Mouse (Mus musculus) heart, embryonic 11.5 days (tissue): ENCODE data around the gene Clptm1. TPM values are rescaled to one million over a fixed set of nuclear protein-coding genes. Genes with fewer than 3 reads are reported as not detected.

ENCODE experiments used
- ATAC-seq: fragments of 200-750 bp; cut with Nextera tagmentation; replicated peaks from 2 replicates; pipeline ENCODE4 v1.8.0; 2017; ENCODE audit warnings: moderate library complexity; ENCODE audit not compliant: insufficient number of reproducible peaks, low FRiP score, low TSS enrichment
- H3K27ac ChIP-seq: fragments of 300-500 bp; sonication (generic); 2 replicates; pipeline ENCODE4 v1.5.1; 2014; ENCODE audit warnings: mild to moderate bottlenecking, low read depth, low read length
- H3K27me3 ChIP-seq: fragments of 300-500 bp; sonication (generic); 2 replicates; pipeline ENCODE4 v1.6.1; 2014; ENCODE audit warnings: mild to moderate bottlenecking, low read length, mixed read lengths; ENCODE audit not compliant: control insufficient read depth, insufficient read depth
- H3K36me3 ChIP-seq: fragments of 300-500 bp; sonication (generic); 2 replicates; pipeline ENCODE4 v1.6.1; 2014; ENCODE audit warnings: mild to moderate bottlenecking, low read length, moderate library complexity, mixed read lengths; ENCODE audit not compliant: control insufficient read depth, insufficient read depth
- H3K4me1 ChIP-seq: fragments of 300-500 bp; sonication (generic); 2 replicates; pipeline ENCODE4 v1.6.1; 2014; ENCODE audit warnings: low read length; ENCODE audit not compliant: control insufficient read depth, insufficient read depth
- H3K4me2 ChIP-seq: fragments of 300-500 bp; sonication (generic); 2 replicates; pipeline ENCODE4 v1.6.1; 2014; ENCODE audit warnings: mild to moderate bottlenecking, moderate library complexity
- H3K4me3 ChIP-seq: fragments of 300-500 bp; sonication (generic); 2 replicates; pipeline ENCODE4 v1.5.1; 2014; ENCODE audit warnings: low read depth, low read length
- H3K9ac ChIP-seq: fragments of 300-500 bp; sonication (generic); 2 replicates; pipeline ENCODE4 v1.6.1; 2014; ENCODE audit warnings: mild to moderate bottlenecking, low read depth, low read length, moderate library complexity
- H3K9me3 ChIP-seq: fragments of 300-500 bp; sonication (generic); replicated peaks from 2 replicates; pipeline ENCODE4 v1.6.1; 2016; ENCODE audit warnings: low read length; ENCODE audit not compliant: control insufficient read depth
- WGBS: fragments of 180-500 bp; shearing (Covaris S2); extraction: QIAGEN DNeasy Blood & Tissue Kit; methylation state at CpG from one replicate; pipeline ENCODE4 v1.1.7; 2014; ENCODE audit not compliant: insufficient replicate concordance; 5-methylcytosine and 5-hydroxymethylcytosine counted together
- polyA plus RNA-seq: library from polyadenylated mRNA; unstranded; fragments of >200 nt; fragmentation: Nextera tagmentation; extraction: Ambion mirVana; gene quantifications from 2 replicates; pipeline ENCODE4 v1.2.1, GENCODE M21; 2014

Clptm1 gene
- polyA plus RNA-seq, 1 experiment from 2014 or later, result 86.8 TPM

- Histone ChIP-seq H3K36me3 (peaks cover 50% of the 10 kb centered on the region), H3K27ac (0 out of 2 replicates have a peak overlapping the region, but pooled peaks have one; percentile 6), H3K9ac (no peak overlapping the region), H3K9me3 (no peaks in the 10 kb centered on the region), H3K27me3 (no peaks in the 10 kb centered on the region), H3K4me1 (peaks cover 2% of the 10 kb centered on the region; the same call in 1 of the 2 replicates), H3K4me2 (no peak overlapping the region), H3K4me3 (no peak overlapping the region)
- ATAC-seq, result no peak
Measured at GRCm38 (mm10) chr7:19632720-19633119, 32.1 kb downstream of the Clptm1 start.

GRCm38 (mm10) chr7:19632275-19632674 is 32.6 kb downstream of the Clptm1 start:
- no peak for ATAC-seq
- Histone ChIP-seq H3K9me3 (no peaks in the 10 kb centered on the region), H3K9ac (no peak overlapping the region), H3K27me3 (no peaks in the 10 kb centered on the region), H3K4me1 (peaks cover 2% of the 10 kb centered on the region; the same call in 1 of the 2 replicates), H3K4me3 (no peak overlapping the region), H3K27ac (no peak overlapping the region), H3K36me3 (peaks cover 46% of the 10 kb centered on the region), H3K4me2 (no peak overlapping the region)

- Histone ChIP-seq H3K4me3 (peak within 1 kb of the TSS; percentile 69), H3K9me3 (no peaks in the 10 kb centered on the region), H3K4me2 (peak within 1 kb of the TSS; percentile 92), H3K36me3 (peaks cover 17% of the 10 kb centered on the region), H3K27ac (peak within 1 kb of the TSS; percentile 68), H3K9ac (peak within 1 kb of the TSS; percentile 62), H3K4me1 (peaks cover 2% of the 10 kb centered on the region; the same call in 1 of the 2 replicates), H3K27me3 (no peaks in the 10 kb centered on the region)
- WGBS, result under 1% methylated on average over 37 of the region's 41 CpGs
- peak; percentile 74 for ATAC-seq
Measured at GRCm38 (mm10) chr7:19629361-19629734, 35.5 kb downstream of the Clptm1 start, which contains the start of gene Relb. Gene Relb (minus strand): TSS chr7:19629438.

- Histone ChIP-seq H3K4me3 (peak overlapping the region; percentile 69), H3K4me1 (peaks cover 2% of the 10 kb centered on the region; the same call in 1 of the 2 replicates), H3K27me3 (no peaks in the 10 kb centered on the region), H3K36me3 (peaks cover 12% of the 10 kb centered on the region), H3K9me3 (no peaks in the 10 kb centered on the region), H3K27ac (peak overlapping the region; percentile 68), H3K9ac (peak overlapping the region; percentile 62), H3K4me2 (peak overlapping the region; percentile 92)
- 1% methylated on average over 57 of the region's 57 CpGs for WGBS
- peak; percentile 83 for ATAC-seq
Measured at GRCm38 (mm10) chr7:19628536-19629360, 36.1 kb downstream of the Clptm1 start.

DNA sequence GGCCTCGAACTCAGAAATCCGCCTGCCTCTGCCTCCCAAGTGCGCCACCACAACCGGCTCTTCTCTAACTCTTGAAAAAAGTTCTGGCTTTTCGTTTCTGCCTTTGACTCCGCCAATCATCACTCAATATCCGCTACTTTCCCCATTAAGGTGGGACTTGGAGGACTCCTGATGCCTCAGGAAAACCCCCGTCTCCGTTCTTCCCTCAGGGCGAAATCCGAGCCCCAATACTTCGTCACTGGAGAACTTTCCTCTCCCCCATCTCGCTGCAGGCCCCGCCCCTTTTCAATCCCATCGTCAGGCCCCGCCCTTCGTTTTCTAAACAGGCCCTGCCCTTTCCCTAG is 36.7 kb downstream of the Clptm1 start:
- no peak for ATAC-seq
- Histone ChIP-seq H3K9ac (no peak overlapping the region), H3K4me3 (peak overlapping the region; percentile 69), H3K27me3 (no peaks in the 10 kb centered on the region), H3K4me1 (peaks cover 2% of the 10 kb centered on the region; the same call in 1 of the 2 replicates), H3K9me3 (no peaks in the 10 kb centered on the region), H3K4me2 (peak overlapping the region; percentile 92), H3K36me3 (peaks cover 7% of the 10 kb centered on the region; the same call in 1 of the 2 replicates), H3K27ac (peak overlapping the region; percentile 68)
- WGBS, result 10% methylated on average over 17 of the region's 17 CpGs

DNA sequence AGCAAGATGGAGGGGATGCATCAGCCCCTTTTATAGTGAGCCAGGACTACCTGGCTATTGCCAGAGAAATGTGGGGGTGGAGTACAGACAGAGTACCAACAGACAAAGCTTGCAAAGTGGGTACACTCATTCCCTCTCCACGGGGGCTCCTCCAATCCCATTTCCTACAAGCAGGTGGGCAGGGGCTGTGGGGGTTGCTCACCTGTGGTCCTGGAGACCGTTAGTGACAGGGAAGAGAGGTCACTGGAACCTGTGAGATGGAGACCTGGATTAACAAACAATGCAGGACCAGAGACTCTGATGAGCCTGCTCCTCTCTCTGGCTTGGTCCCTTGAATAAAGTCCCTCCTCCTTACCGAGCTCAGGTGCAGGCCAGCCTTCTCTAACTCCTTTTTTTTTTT is 37.1 kb downstream of the Clptm1 start:
- H3K9ac ChIP-seq, result no peak overlapping the region
- ATAC-seq, result no peak
- H3K27me3 ChIP-seq, result no peaks in the 10 kb centered on the region
- H3K4me3 ChIP-seq, result peak overlapping the region; percentile 69; the same call in 1 of the 2 replicates
- H3K4me2 ChIP-seq, result peak overlapping the region; percentile 92
- peaks cover 3% of the 10 kb centered on the region; the same call in 1 of the 2 replicates for H3K36me3 ChIP-seq
- H3K4me1 ChIP-seq, result peaks cover 2% of the 10 kb centered on the region; the same call in 1 of the 2 replicates
- 63% methylated on average over 3 of the region's 3 CpGs for WGBS
- no peak overlapping the region for H3K27ac ChIP-seq
- no peaks in the 10 kb centered on the region for H3K9me3 ChIP-seq

GRCm38 (mm10) chr7:19623433-19623832 is 41.4 kb downstream of the Clptm1 start:
- peaks cover 6% of the 10 kb centered on the region; the same call in 1 of the 2 replicates for H3K27me3 ChIP-seq
- WGBS, result 37% methylated on average over 2 of the region's 2 CpGs
- H3K36me3 ChIP-seq, result no peaks in the 10 kb centered on the region
- H3K9me3 ChIP-seq, result no peaks in the 10 kb centered on the region
- no peak overlapping the region for H3K4me3 ChIP-seq
- ATAC-seq, result no peak
- no peak overlapping the region for H3K9ac ChIP-seq
- no peak overlapping the region for H3K4me2 ChIP-seq
- H3K27ac ChIP-seq, result no peak overlapping the region
- H3K4me1 ChIP-seq, result 0 out of 2 replicates have a peak, but pooled peaks cover 3% of the 10 kb centered on the region

DNA sequence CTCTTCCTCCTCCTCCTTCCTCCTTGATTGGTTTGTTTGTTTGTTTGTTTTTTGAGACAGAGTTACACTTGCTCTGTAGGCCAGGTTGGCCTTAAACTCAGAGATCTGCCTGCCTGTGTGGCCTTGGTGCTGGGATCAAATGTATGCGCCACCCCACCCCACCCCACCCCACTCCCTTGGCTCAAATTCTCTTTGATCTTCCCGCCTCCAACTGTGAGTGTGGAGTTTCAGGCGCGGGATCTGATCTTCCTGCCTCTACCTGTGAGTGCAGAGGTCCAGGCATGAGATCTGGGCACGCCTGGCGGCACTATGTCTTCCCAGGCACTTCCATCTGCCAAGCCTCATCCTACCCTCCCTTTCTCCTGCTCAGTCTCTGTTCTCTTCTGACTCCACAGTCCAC is 42.6 kb downstream of the Clptm1 start:
- 0 out of 2 replicates have a peak, but pooled peaks cover 3% of the 10 kb centered on the region for H3K4me1 ChIP-seq
- no peak overlapping the region for H3K9ac ChIP-seq
- WGBS, result 33% methylated on average over 6 of the region's 6 CpGs
- H3K4me3 ChIP-seq, result no peak overlapping the region
- no peaks in the 10 kb centered on the region for H3K9me3 ChIP-seq
- no peak for ATAC-seq
- H3K27ac ChIP-seq, result no peak overlapping the region
- no peak overlapping the region for H3K4me2 ChIP-seq
- H3K27me3 ChIP-seq, result peaks cover 6% of the 10 kb centered on the region; the same call in 1 of the 2 replicates
- no peaks in the 10 kb centered on the region for H3K36me3 ChIP-seq
